Comparison of ENCODE assay signal across 8 mouse cellular contexts in the genomic region with DNA sequence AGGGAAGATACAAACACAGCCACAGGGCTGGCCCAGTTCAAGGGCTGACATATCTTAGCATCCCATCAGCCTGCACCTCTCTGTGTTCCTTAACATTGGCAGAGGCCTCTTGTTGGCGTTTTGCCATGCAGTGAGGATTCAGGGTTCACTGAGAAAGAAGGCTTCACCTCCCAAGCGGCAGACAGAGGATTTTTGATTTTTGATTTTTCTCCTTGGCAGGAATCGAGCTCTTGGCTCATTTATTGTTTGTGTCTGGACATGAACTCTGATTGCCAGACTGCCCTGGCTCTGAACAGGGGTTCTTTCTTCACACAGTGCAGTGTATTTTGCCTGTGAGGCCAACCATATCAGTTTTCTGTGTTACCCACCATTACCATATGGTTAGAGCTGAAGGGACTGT.
A peak's percentile ranks its signal among the peaks of the same experiment; 100 is the strongest.
DNase-seq lines count a peak whose midpoint lies in the region; ATAC-seq lines count a peak whose summit lies in the region.

No protein-coding gene starts in this region.

- peak; percentile 33 for DNase-seq in right cerebral cortex, postnatal 4 days
- DNase-seq in right cerebral cortex, postnatal 25 days: no peak
- DNase-seq in mesoderm, embryonic 11.5 days (ENCODE audit: low read depth, low spot score): peak; percentile 31
- no peak for DNase-seq in thymus, postnatal 36 days

- H3K9ac ChIP-seq in hindbrain, embryonic 16.5 days (ENCODE audit: low read depth, low read length): no peak overlapping the region
- H3K9ac ChIP-seq in hindbrain, embryonic 13.5 days: no peak overlapping the region
- no peak overlapping the region for H3K9ac ChIP-seq in embryonic facial prominence, embryonic 15.5 days

- H3K27me3 ChIP-seq in hindbrain, embryonic 16.5 days (replicated peaks; ENCODE audit: control insufficient read depth, insufficient read depth, low read length): no peaks in the 10 kb centered on the region
- H3K27me3 ChIP-seq in hindbrain, embryonic 13.5 days: no peaks in the 10 kb centered on the region
- no peaks in the 10 kb centered on the region for H3K27me3 ChIP-seq in embryonic facial prominence, embryonic 15.5 days

- no peaks in the 10 kb centered on the region for H3K36me3 ChIP-seq in hindbrain, embryonic 16.5 days (ENCODE audit: control insufficient read depth, insufficient read depth, low read length)
- no peaks in the 10 kb centered on the region for H3K36me3 ChIP-seq in hindbrain, embryonic 13.5 days
- H3K36me3 ChIP-seq in embryonic facial prominence, embryonic 15.5 days: no peaks in the 10 kb centered on the region

- 0 out of 2 replicates have a peak, but pooled peaks have one; percentile 30 for ATAC-seq in hindbrain, embryonic 16.5 days
- ATAC-seq in hindbrain, embryonic 13.5 days (ENCODE audit: low FRiP score): no peak
- ATAC-seq in embryonic facial prominence, embryonic 15.5 days (ENCODE audit: insufficient number of reproducible peaks, low FRiP score, low TSS enrichment, low read depth): 0 out of 2 replicates have a peak, but pooled peaks have one; percentile 34
- ATAC-seq in megakaryocyte-erythroid progenitor cell, adult 5-6 weeks (replicated peaks; ENCODE audit: low FRiP score, low TSS enrichment, poor library complexity, severe bottlenecking): no peak

- no peak overlapping the region for H3K4me2 ChIP-seq in hindbrain, embryonic 16.5 days (ENCODE audit: low read length)
- H3K4me2 ChIP-seq in hindbrain, embryonic 13.5 days: no peak overlapping the region
- H3K4me2 ChIP-seq in embryonic facial prominence, embryonic 15.5 days (replicated peaks): no peak overlapping the region

- no peaks in the 10 kb centered on the region for H3K9me3 ChIP-seq in hindbrain, embryonic 16.5 days (ENCODE audit: control insufficient read depth, low read length)
- no peaks in the 10 kb centered on the region for H3K9me3 ChIP-seq in hindbrain, embryonic 13.5 days
- H3K9me3 ChIP-seq in embryonic facial prominence, embryonic 15.5 days (replicated peaks): no peaks in the 10 kb centered on the region

- no peak overlapping the region for H3K4me3 ChIP-seq in hindbrain, embryonic 16.5 days (ENCODE audit: low read length)
- H3K4me3 ChIP-seq in hindbrain, embryonic 13.5 days: no peak overlapping the region
- H3K4me3 ChIP-seq in embryonic facial prominence, embryonic 15.5 days (replicated peaks): no peak overlapping the region

- no peaks in the 10 kb centered on the region for H3K4me1 ChIP-seq in hindbrain, embryonic 16.5 days (ENCODE audit: control insufficient read depth, insufficient read depth, low read depth, low read length)
- no peaks in the 10 kb centered on the region for H3K4me1 ChIP-seq in hindbrain, embryonic 13.5 days (replicated peaks)
- H3K4me1 ChIP-seq in embryonic facial prominence, embryonic 15.5 days: 0 out of 2 replicates have a peak, but pooled peaks cover 4% of the 10 kb centered on the region

- no peak overlapping the region for H3K27ac ChIP-seq in hindbrain, embryonic 16.5 days (ENCODE audit: low read depth, low read length)
- H3K27ac ChIP-seq in hindbrain, embryonic 13.5 days: no peak overlapping the region
- H3K27ac ChIP-seq in embryonic facial prominence, embryonic 15.5 days (replicated peaks): 0 out of 2 replicates have a peak overlapping the region, but pooled peaks have one; percentile 28

- WGBS in hindbrain, embryonic 16.5 days: 59% methylated on average over 3 of the region's 3 CpGs
- WGBS in hindbrain, embryonic 13.5 days: 78% methylated on average over 3 of the region's 3 CpGs
- 42% methylated on average over 3 of the region's 3 CpGs for WGBS in embryonic facial prominence, embryonic 15.5 days

Comparison
In these comparisons a context has a peak if more than half of its experiments do, and no peak if none do; other contexts are left out.
1. ATAC-seq: peak in hindbrain, embryonic 16.5 days (single experiment) and embryonic facial prominence, embryonic 15.5 days (single experiment); none in hindbrain, embryonic 13.5 days (single experiment) and megakaryocyte-erythroid progenitor cell, adult 5-6 weeks (single experiment).
2. DNase-seq: peak in right cerebral cortex, postnatal 4 days (single experiment) and mesoderm, embryonic 11.5 days (single experiment); none in right cerebral cortex, postnatal 25 days (single experiment) and thymus, postnatal 36 days (0 of 2).